Mouse (Mus musculus): Measurements from ENCODE around the gene Emc10. TPM values are rescaled to one million over a fixed set of nuclear protein-coding genes. Genes with fewer than 3 reads are reported as not detected.

Emc10 gene
- 312 and 350 TPM in 2 replicates for polyA plus RNA-seq (2012)

DNA sequence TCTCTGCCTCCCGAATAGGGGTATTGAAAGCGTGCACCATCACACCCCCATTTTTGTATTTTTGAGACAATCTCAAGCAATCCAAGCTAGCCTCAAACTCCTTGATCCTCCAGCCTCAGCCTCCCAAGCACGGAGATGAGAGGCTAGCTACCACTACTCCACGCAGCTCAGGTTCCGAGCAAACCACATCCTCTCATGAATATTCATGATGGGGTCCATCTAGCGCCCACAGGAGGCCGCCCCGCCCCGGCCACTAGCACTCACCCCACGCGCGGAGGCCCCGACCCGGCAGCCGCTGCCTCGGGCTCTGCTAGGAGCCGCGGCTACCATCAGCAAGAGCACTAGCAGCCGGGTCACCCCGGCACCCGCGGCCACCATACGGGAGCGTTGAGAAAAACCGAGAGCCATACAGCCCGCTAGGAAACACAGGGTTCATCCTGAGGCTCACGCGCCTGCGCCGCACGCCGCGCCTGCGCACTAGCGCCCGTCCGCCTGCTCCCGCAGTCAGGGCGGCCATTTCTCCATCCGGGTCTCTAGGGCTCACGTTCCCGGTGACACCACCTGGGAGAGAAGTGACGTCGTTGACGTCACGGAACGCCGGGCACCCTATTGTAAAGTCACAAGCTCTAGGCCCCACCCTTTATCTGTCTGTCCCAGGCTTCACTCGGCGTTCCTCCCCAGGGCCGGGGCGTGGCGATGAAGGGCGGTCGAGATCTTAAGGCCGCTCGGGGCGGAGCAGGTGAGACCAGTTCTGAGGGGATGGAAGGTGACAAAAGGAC lies at the start of gene Emc10, which contains the start of gene Fam71e1:
TSS of gene Emc10 (minus strand) at position 538 of the 779 bp plus-strand sequence.
TSS of gene Fam71e1 (plus strand) at position 590 of the 779 bp plus-strand sequence.

DNA sequence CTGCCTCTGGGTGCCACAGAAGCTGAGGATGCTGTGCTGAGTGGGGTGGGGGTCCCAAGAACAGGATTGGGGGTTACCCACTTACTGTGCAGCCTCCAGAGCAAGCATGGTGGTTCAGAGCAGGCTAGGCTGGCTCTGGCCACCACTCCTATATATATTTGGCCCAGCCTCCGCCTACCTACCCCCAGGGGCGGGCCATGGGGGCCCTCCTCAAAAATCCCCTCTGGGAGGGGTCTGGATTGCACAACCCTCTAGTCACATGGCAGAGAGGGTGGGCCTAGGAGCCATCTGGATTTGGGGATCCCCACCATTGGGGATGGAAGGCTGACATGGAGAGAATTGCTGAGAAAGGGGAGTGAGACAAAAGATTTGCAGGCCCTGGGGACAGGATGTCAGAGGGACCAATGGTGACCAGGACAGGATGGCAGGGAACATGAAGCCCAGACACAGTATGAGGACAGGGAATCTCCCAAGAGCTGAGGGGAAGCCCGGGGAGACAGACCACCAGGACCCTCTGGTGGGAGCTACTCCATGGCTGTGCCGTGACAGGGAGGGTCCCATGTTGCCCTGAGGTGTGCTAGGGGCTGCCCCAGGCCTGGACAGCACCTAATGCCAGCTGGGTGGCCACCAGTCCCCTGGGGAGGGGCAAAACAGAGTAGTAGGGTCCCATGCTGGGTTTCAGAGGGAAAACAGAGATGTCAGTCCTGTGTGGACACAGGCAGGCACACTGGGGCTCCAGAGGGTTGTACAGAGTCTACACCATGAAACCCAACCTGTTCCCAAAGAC lies 35.8 kb upstream of the Emc10 start, which contains the start of gene Spib:
TSS of gene Spib (minus strand) at position 126 of the 787 bp plus-strand sequence.

DNA sequence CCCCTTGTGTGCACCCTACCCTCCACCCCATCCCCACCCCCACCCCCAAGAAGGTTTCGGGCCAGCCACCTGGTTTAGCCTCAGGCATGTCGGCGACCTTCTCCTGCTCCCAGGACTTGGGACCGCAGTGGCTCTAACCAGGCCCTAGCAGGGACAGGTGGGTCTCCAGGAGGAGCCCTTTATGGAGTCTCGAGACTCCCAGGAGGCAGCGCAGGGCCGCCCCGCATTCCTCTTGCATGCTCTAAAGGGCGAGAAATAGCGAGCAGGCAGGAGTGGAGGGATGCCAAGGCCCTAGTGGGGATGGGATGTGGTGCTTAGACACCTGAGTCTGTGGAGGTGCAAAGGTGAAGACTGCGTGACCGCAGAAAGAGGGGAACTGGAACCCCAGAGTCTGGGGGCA lies 28.2 kb upstream of the Emc10 start, which contains the start of gene Mybpc2:
TSS of gene Mybpc2 (minus strand) at position 155 of the 400 bp plus-strand sequence.

DNA sequence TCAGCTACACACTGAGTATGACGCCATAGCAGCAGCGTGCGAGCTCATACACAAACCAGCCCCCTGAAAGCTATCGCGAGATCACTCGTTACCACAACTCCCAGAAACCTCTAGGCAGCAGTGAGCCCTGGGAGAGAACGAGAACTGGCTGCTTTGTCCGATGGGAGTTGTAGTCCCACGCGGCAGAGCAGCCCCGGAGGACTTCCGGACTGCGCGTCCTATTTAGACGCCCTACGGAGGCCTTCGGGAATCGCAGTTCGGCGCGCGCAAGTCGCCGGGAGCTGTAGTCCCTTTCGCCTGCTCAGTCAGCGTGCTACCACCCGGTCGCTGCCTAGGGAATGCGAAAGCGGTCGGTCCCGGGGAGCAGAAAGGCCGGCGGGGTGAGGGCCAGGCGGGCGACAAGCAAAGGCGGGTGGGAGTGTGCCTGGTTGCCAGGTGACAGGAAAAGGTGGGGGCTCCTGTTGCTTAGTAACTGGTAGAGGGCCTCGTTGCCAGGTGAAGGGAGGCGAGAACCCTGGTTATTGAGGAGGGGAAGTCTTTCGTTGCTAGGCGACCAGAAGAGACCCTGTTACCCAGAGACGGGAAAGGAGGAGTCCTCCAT lies 28.4 kb downstream of the Emc10 start, which contains the start of gene Josd2:
TSS of gene Josd2 (plus strand) at position 170 of the 601 bp plus-strand sequence.

DNA sequence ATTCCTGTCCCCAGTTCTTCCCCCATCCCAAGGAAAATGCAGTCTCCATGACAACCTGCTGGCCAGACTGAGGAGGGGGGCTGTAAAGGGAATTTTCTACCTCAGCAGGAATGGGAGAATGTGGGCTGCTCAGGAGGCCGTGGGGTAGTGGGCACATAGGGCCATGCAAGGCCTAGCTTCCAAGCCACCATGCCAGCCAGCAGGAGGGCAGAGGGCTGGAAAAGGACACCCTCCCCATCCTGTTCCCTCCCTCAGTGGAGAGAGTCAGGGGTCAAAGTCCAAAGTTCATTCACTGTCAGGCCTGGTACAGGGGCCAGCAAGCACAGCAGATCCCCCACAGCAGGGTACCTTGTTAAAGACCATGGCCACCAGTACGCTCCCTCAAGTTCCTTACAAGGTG lies 31.2 kb downstream of the Emc10 start, which contains the start of gene Aspdh:
TSS of gene Aspdh (plus strand) at position 281 of the 400 bp plus-strand sequence.

Other genes with a start within 250 kb of the Emc10 start
- 0.34 TPM in 1 of 2 replicates, not detected in the other for gene 1700028J19Rik, start 249.8 kb downstream of the Emc10 start, polyA plus RNA-seq (2012)
- gene 2410002F23Rik, start 249.8 kb downstream of the Emc10 start, polyA plus RNA-seq (2012), result 249 and 336 TPM in 2 replicates
- gene Acp4, start 239.2 kb downstream of the Emc10 start, polyA plus RNA-seq (2012), result not detected in 2 replicates
- gene Gm15517, start 235.1 kb downstream of the Emc10 start, polyA plus RNA-seq (2012), result not detected in 2 replicates
- gene Clec11a, start 189.6 kb downstream of the Emc10 start, polyA plus RNA-seq (2012), result 5.0 and 6.2 TPM in 2 replicates
- 0.90 and 0.94 TPM in 2 replicates for gene Shank1, start 186.3 kb downstream of the Emc10 start, polyA plus RNA-seq (2012)
- gene Syt3, start 112.4 kb downstream of the Emc10 start, polyA plus RNA-seq (2012), result 1.0 and 1.1 TPM in 2 replicates
- gene 1700008O03Rik, start 110.7 kb downstream of the Emc10 start, polyA plus RNA-seq (2012), result 2.9 and 3.5 TPM in 2 replicates
- not detected in 2 replicates for gene Lrrc4b, start 67.5 kb downstream of the Emc10 start, polyA plus RNA-seq (2012)
- gene Aspdh, start 31.1 kb downstream of the Emc10 start, polyA plus RNA-seq (2012), result not detected in 2 replicates
- 226 and 232 TPM in 2 replicates for gene Josd2, start 28.5 kb downstream of the Emc10 start, polyA plus RNA-seq (2012)
- gene Fam71e1, start 52 bp upstream of the Emc10 start, polyA plus RNA-seq (2012), result 4.4 and 8.6 TPM in 2 replicates
- 0.10 and 0.13 TPM in 2 replicates for gene Mybpc2, start 28.1 kb upstream of the Emc10 start, polyA plus RNA-seq (2012)
- 5.7 and 20.9 TPM in 2 replicates for gene Spib, start 35.5 kb upstream of the Emc10 start, polyA plus RNA-seq (2012)
- 269 and 288 TPM in 2 replicates for gene Pold1, start 52.3 kb upstream of the Emc10 start, polyA plus RNA-seq (2012)
- 429 and 491 TPM in 2 replicates for gene Nr1h2, start 57.4 kb upstream of the Emc10 start, polyA plus RNA-seq (2012)
- 114 and 146 TPM in 2 replicates for gene Napsa, start 75.9 kb upstream of the Emc10 start, polyA plus RNA-seq (2012)
- 4.8 and 5.4 TPM in 2 replicates for gene Kcnc3, start 94.1 kb upstream of the Emc10 start, polyA plus RNA-seq (2012)
- gene Myh14, start 174.3 kb upstream of the Emc10 start, polyA plus RNA-seq (2012), result 0.20 and 0.25 TPM in 2 replicates
- not detected in 2 replicates for gene Izumo2, start 212.2 kb upstream of the Emc10 start, polyA plus RNA-seq (2012)